Mouse (Mus musculus) frontal cortex, postnatal 36 days (tissue): ENCODE data around the gene Btnl1.

ENCODE experiments used
- DNase-seq, 2 experiments: peaks; one replicate each; pipeline ENCODE4 v3.0.0; 2022; ENCODE audit warnings: low spot score in 2 of 2

Btnl1 gene

GRCm38 (mm10) chr17:34384699-34385098, 7.8 kb downstream of the Btnl1 start:
- DNase-seq, result no peak

GRCm38 (mm10) chr17:34386656-34387055, 9.7 kb downstream of the Btnl1 start:
- DNase-seq, result no peak

GRCm38 (mm10) chr17:34388513-34388912, 11.6 kb downstream of the Btnl1 start:
- no peak for DNase-seq

GRCm38 (mm10) chr17:34391507-34391906, 14.6 kb downstream of the Btnl1 start:
- no peak for DNase-seq

GRCm38 (mm10) chr17:34392321-34392720, 15.4 kb downstream of the Btnl1 start:
- peak in 1 of 2 experiments; percentile 15 for DNase-seq

- DNase-seq, result no peak
These were observed 20.4 kb downstream of the Btnl1 start for GRCm38 (mm10) chr17:34397357-34397756.

- DNase-seq, result peak; percentile 24 to 80
These were observed 21.3 kb downstream of the Btnl1 start for GRCm38 (mm10) chr17:34398058-34398710.

- peak; percentile 81 to 88 for DNase-seq
These were observed 21.9 kb downstream of the Btnl1 start, which contains the start of gene BC051142 for GRCm38 (mm10) chr17:34398711-34399393. BC051142 (plus strand) TSS chr17:34398820.

- DNase-seq, result no peak
These were observed 22.4 kb downstream of the Btnl1 start for GRCm38 (mm10) chr17:34399394-34399715.

- DNase-seq, result peak; percentile 73 to 87
These were observed 34.2 kb downstream of the Btnl1 start for GRCm38 (mm10) chr17:34411117-34411516.

GRCm38 (mm10) chr17:34420014-34420413, 43.1 kb downstream of the Btnl1 start:
- no peak for DNase-seq

GRCm38 (mm10) chr17:34427597-34427996, 50.7 kb downstream of the Btnl1 start:
- DNase-seq, result no peak
